Mouse (Mus musculus) thymus, adult 2 months (tissue): ENCODE measurements at regions not wholly inside any gene's neighbourhood (a gene's known extent, or its start where the extent isn't known, plus 50 kb on each side); places are given as distances from the start of the nearest gene placed in this dataset.

ENCODE experiments used
- CTCF ChIP-seq: fragments of 200-500 bp; IDR thresholded peaks from 2 replicates; pipeline ENCODE4 v1.5.1; 2012; ENCODE audit warnings: mild to moderate bottlenecking, control low read depth, low read length, moderate library complexity, borderline replicate concordance; ENCODE audit not compliant: control insufficient read depth, poor library complexity, insufficient read depth; ENCODE audit errors: extremely low read depth
- POLR2A ChIP-seq: fragments of 200-500 bp; IDR thresholded peaks from 2 replicates; pipeline ENCODE4 v1.6.1; 2012; ENCODE audit warnings: mild to moderate bottlenecking, low read length, control low read depth, moderate library complexity; ENCODE audit not compliant: control insufficient read depth, poor library complexity, insufficient read depth; ENCODE audit errors: extremely low read depth

DNA sequence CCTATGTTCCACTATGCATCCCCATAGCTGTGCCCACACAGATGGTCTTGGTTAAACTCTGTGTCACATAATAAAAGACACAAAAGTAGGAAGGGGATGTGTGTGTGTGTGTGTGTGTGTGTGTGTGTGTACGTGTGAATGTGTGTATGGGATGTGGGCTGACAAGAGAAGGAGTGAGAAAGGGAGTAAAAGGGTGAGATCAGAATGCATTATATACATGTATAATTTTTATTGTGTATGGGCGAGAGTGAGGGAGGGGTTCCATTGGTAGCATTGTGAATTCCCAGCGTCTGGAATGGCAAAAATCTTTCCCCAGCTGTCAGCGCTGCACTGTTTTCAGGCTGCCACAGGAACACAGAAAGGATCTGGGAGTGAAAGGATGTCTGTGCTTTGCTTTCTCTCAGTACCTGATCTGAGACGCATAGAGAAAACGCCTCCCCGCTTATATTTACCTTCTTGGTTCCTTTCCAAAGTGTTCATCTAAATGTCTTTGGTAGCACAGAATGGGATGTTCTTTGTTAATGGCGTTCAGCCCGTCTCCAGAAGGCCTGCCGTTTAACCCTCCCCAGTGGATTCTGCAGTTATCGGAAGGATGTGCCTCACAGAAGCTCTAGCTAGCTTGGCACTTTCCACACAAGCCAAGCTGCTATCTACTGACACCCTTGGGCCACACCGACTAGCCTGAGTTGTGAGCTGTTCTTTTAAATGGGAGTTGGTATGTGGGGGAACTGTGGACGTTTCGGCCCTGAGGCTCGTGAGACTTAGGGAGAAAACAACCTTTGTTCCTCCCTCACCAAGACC is 785.8 kb downstream of the Tmem114 start:
- TF ChIP-seq CTCF: no peak
- no peak for TF ChIP-seq POLR2A
